Mouse (Mus musculus) left cerebral cortex, postnatal 36 days (tissue): ENCODE measurements at regions not wholly inside any gene's neighbourhood (a gene's known extent, or its start where the extent isn't known, plus 50 kb on each side); places are given as distances from the start of the nearest gene placed in this dataset.
"Not testable (repeated sequence)": the region's sequence is repeated elsewhere in the genome, so short reads cannot be mapped to it uniquely, and the experiment has no call there.

Experiments used
- DNase-seq, 2 experiments: peaks; one replicate each; pipeline ENCODE4 v3.0.0; 2021 to 2022; ENCODE audit warnings: low spot score in 2 of 2, mixed read lengths in 1 of 2
- intact Hi-C: fragments of 180-260 bp; cut with DNase I; formaldehyde crosslinking; loops from one replicate; pipeline ENCODE4 v1.15.1; 2025

GRCm38 (mm10) chr1:47339718-47340439, 447.2 kb upstream of the Slc39a10 start:
- intact Hi-C loops = no loop called here
- DNase-seq = no peak

- intact Hi-C loops = no loop called here
- DNase-seq = no peak
These were observed 418.0 kb upstream of the Slc39a10 start for GRCm38 (mm10) chr1:47310572-47311075.

GRCm38 (mm10) chr1:47306961-47307360, 414.3 kb upstream of the Slc39a10 start:
- DNase-seq = no peak

GRCm38 (mm10) chr1:47299311-47299710, 406.7 kb upstream of the Slc39a10 start:
- DNase-seq = no peak
- intact Hi-C loops = no loop called here

More at GRCm38 (mm10) chr1:47306961-47307360, 414.3 kb upstream of the Slc39a10 start:
- intact Hi-C loops = no loop called here

- intact Hi-C loops = no loop called here
- no peak for DNase-seq
These were observed 393.0 kb upstream of the Slc39a10 start for GRCm38 (mm10) chr1:47285639-47286038.

- intact Hi-C loops = loop anchor here (10.0 kb wide), 1 partner anchor 424 kb away; no protein-coding TSS in a partner anchor
- no peak for DNase-seq
These were observed 385.8 kb upstream of the Slc39a10 start for GRCm38 (mm10) chr1:47278321-47279020.

- DNase-seq = peak in 1 of 2 experiments; percentile 36
- intact Hi-C loops = loop anchor here (10.0 kb wide), 1 partner anchor 423 kb away; no protein-coding TSS in a partner anchor
These were observed 385.2 kb upstream of the Slc39a10 start for GRCm38 (mm10) chr1:47277839-47278238.

GRCm38 (mm10) chr1:47272131-47272530, 379.5 kb upstream of the Slc39a10 start:
- no peak for DNase-seq
- intact Hi-C loops = loop anchor here (10.0 kb wide), 1 partner anchor 417 kb away; no protein-coding TSS in a partner anchor

- intact Hi-C loops = loop anchor here (10.0 kb wide), 1 partner anchor 279 kb away; no protein-coding TSS in a partner anchor
- no peak for DNase-seq
These were observed 371.0 kb upstream of the Slc39a10 start for GRCm38 (mm10) chr1:47263611-47264010.

- intact Hi-C loops = loop anchor here (10.0 kb wide), 1 partner anchor 277 kb away; no protein-coding TSS in a partner anchor
These were observed 369.0 kb upstream of the Slc39a10 start for GRCm38 (mm10) chr1:47261505-47262130.

GRCm38 (mm10) chr1:47250706-47251105, 358.1 kb upstream of the Slc39a10 start:
- DNase-seq, intact Hi-C loops: not testable (repeated sequence)

More at GRCm38 (mm10) chr1:47261505-47262130, 369.0 kb upstream of the Slc39a10 start:
- DNase-seq = no peak

GRCm38 (mm10) chr1:47217088-47217487, 324.4 kb upstream of the Slc39a10 start:
- intact Hi-C loops = no loop called here
- DNase-seq = peak; percentile 10 to 45

GRCm38 (mm10) chr1:47216419-47217002, 323.9 kb upstream of the Slc39a10 start:
- DNase-seq = no peak
- intact Hi-C loops = no loop called here

GRCm38 (mm10) chr1:47213476-47213875, 320.8 kb upstream of the Slc39a10 start:
- DNase-seq = no peak
- intact Hi-C loops = no loop called here

- intact Hi-C loops = no loop called here
- DNase-seq = peak; percentile 33 to 63
These were observed 300.3 kb upstream of the Slc39a10 start for GRCm38 (mm10) chr1:47193001-47193400.

- intact Hi-C loops = no loop called here
- DNase-seq = no peak
These were observed 271.8 kb upstream of the Slc39a10 start for GRCm38 (mm10) chr1:47164417-47164816.

- intact Hi-C loops = no loop called here
- DNase-seq = no peak
These were observed 271.3 kb upstream of the Slc39a10 start for GRCm38 (mm10) chr1:47163808-47164410.

- peak in 1 of 2 experiments; percentile 5 for DNase-seq
- intact Hi-C loops = not testable (repeated sequence)
These were observed 237.4 kb upstream of the Slc39a10 start for GRCm38 (mm10) chr1:47130031-47130430.

- peak; percentile 32 to 40 for DNase-seq
- intact Hi-C loops = no loop called here
These were observed 227.0 kb upstream of the Slc39a10 start for GRCm38 (mm10) chr1:47119636-47120035.
